Mouse (Mus musculus): ENCODE results near the gene Nipsnap2.

- TF ChIP-seq CTCF (IDR thresholded peaks at IDR 0.05; ENCODE audit: low read depth) (no peak), EP300 (optimal IDR thresholded peaks at IDR 0.05) (no peak)
These were observed 53.6 kb downstream of the Nipsnap2 start for GRCm38 (mm10) chr5:129778348-129778995.

Measured in stomach, postnatal 0 days (tissue).